Mouse (Mus musculus) cortical plate, adult 2 months (tissue): ENCODE data around the gene Nupr1.
A peak's percentile ranks its signal among the peaks of the same experiment; 100 is the strongest.
"Not testable (repeated sequence)": the region's sequence is repeated elsewhere in the genome, so short reads cannot be mapped to it uniquely, and the experiment has no call there.

Source experiments
- CTCF ChIP-seq: fragments of 200-500 bp; IDR thresholded peaks from 2 replicates; pipeline ENCODE4 v1.5.1; 2011; ENCODE audit warnings: mild to moderate bottlenecking, control low read depth, low read length; ENCODE audit not compliant: insufficient read depth; ENCODE audit errors: extremely low read depth
- POLR2A ChIP-seq: fragments of 200-500 bp; IDR thresholded peaks from 2 replicates; pipeline ENCODE4 v1.6.1; 2011; ENCODE audit warnings: mild to moderate bottlenecking, low read length, control low read depth; ENCODE audit not compliant: insufficient read depth; ENCODE audit errors: extremely low read depth

DNA sequence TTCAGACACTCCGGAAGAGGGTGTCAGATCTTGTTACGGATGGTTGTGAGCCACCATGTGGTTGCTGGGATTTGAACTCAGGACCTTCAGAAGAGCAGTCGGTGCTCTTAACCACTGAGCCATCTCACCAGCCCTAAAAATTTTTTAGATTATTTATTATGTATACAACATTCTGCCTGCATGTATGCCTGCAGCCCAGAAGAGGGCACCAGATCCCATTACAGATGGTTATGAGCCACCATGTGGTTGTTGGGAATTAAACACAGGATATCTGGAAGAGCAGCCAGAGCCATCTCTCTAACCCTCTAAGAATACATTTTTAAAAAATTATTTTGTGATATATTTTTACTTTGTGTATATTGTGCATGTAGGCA lies 12.6 kb upstream of the Nupr1 start:
- peak; percentile 48 for TF ChIP-seq CTCF
- TF ChIP-seq POLR2A: not testable (repeated sequence)
